Mouse (Mus musculus) urinary bladder, adult 18-20 months (tissue): Measurements from ENCODE around the gene Arhgap17.

Experiments
- DNase-seq, 2 experiments: peaks; one replicate each; pipeline ENCODE4 v3.0.0; 2022; ENCODE audit warnings: low spot score in 2 of 2, mixed read lengths in 2 of 2

Arhgap17 gene

DNA sequence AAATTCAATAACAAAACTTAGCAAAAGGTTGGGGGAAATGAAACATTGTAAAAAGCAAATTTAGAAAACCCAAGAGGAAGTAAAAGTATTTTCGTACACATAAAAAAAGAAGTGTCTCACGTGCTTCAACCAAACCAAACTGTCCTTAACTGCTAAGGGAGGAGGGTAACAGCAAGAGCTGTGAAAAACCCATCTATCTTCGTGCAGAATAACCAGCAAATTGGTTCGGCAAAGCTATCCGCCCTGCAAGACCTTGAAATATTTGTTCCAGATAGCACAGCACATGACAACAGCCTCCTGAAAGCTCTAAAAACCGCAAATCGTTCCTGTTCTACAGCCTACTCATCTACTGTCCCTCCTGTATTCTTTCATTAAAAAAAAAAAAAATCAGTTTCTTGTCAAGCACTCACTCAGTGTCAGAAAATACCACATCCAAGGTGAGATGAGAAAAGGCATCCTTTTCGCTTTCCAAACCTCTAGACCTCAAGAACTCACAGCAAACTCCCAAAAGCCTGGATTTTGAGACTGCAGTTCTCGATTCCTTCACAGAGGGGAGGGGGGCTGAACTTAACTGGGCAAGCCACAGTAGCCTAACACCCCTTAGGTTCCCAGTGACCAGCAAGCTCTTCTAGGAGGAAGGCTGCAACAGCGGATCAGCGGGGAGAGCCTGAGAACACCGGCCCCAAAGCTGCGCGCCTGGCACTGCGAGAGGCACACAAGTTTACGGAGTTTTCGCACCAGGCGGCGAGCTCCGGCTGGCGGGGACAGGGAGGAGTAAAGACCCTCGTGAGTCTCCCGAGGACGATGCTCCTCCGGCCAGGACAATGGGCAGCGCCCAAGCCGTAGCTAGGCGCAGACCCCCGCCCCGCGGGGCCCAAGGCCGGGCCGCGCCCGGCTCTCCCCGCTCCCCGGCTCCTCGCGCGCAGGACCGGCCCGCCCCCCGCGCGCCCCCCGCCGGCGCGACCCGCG is 653 bp downstream of the Arhgap17 start:
- DNase-seq = peak; percentile 33 to 60

GRCm38 (mm10) chr7:123368187-123368586 is 1.5 kb downstream of the Arhgap17 start:
- DNase-seq = no peak

- DNase-seq = no peak
These were observed 2.2 kb downstream of the Arhgap17 start for GRCm38 (mm10) chr7:123367218-123368150.

- no peak for DNase-seq
These were observed 2.9 kb downstream of the Arhgap17 start for GRCm38 (mm10) chr7:123366806-123367205.

GRCm38 (mm10) chr7:123365876-123366741 is 3.6 kb downstream of the Arhgap17 start:
- DNase-seq = no peak

DNA sequence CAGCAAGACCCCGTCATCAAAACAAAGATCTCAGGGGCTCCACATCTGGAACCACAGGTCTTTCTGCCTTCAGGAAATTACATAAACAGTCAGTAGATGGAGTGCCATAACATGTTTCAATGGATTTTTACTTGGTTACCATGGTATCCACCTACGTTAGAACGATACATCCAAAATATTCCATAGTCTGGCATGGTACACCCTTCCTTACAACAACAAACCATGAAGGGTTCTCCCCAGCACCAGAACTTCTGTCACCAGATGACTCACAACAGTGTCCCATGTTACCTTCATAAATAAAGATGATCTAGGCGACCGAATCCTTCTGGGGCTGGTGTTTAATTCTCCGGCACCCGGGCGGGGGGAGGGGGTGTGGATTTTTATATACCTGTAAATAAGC is 5.7 kb downstream of the Arhgap17 start:
- no peak for DNase-seq

GRCm38 (mm10) chr7:123362806-123363205 is 6.9 kb downstream of the Arhgap17 start:
- no peak for DNase-seq

- no peak for DNase-seq
These were observed 8.3 kb downstream of the Arhgap17 start for GRCm38 (mm10) chr7:123361229-123361980.

- no peak for DNase-seq
These were observed 9.5 kb downstream of the Arhgap17 start for GRCm38 (mm10) chr7:123360185-123360584.

DNA sequence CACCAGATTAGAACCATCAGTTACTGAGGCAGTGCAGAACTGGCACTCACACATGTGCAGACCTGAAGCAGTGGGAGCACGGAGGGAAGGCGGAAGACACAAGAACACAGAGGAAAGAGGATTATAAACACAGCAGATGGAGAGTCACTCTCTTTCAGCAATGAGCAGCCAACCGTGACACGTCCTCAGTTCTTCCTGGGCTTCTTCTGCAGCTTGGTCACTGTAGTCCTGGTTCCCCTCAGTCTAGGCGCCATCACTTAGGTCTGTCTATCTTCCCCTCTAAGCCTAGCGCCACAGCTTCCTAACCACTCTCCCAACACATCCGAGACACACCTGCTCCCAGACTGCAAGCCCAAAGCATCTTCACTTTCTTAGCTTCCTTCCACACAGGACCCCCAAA is 10.6 kb downstream of the Arhgap17 start:
- DNase-seq = no peak

DNA sequence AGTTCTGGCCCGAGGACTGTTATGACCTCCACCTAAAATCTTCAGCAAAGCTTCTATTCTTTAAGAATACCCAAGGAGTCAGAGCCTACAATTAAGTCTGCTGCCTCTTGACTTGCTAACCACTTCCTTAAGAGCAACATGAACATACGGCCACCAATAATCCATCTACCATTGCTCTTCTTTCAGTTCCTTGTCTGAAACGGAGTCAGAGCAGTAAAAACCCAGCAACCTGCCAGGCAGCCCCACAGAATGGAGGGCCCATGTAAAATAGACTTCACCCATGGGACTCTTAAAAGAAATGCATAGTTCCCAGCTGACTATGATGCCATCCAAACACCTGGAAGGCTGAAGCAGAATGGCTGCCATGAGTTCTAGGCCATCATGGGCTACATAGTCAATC is 13.6 kb downstream of the Arhgap17 start:
- no peak for DNase-seq

GRCm38 (mm10) chr7:123354851-123355250 is 14.9 kb downstream of the Arhgap17 start:
- DNase-seq = no peak

DNA sequence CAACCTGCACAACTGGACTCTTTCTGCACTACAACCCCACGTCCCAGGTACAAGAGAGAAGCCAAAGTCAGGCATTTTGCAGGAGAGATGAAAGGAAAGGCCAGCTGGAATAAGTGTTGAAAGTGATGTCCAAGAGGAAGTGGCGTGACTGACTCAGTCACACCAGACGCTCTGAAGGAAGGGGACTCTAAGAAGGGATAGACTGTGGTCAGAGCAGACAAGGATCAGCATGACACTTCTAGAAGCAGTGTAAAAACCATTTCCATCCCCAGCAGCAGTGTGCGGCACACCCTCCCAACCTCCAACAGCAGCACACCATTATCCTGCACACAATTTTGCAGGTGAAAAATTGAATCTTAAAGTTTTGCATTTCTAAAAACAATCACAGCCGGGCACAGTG is 15.3 kb downstream of the Arhgap17 start:
- no peak for DNase-seq

GRCm38 (mm10) chr7:123353879-123354278 is 15.8 kb downstream of the Arhgap17 start:
- DNase-seq = no peak

- DNase-seq = no peak
These were observed 16.6 kb downstream of the Arhgap17 start for GRCm38 (mm10) chr7:123353081-123353480.

GRCm38 (mm10) chr7:123350243-123350642 is 19.5 kb downstream of the Arhgap17 start:
- no peak for DNase-seq

DNA sequence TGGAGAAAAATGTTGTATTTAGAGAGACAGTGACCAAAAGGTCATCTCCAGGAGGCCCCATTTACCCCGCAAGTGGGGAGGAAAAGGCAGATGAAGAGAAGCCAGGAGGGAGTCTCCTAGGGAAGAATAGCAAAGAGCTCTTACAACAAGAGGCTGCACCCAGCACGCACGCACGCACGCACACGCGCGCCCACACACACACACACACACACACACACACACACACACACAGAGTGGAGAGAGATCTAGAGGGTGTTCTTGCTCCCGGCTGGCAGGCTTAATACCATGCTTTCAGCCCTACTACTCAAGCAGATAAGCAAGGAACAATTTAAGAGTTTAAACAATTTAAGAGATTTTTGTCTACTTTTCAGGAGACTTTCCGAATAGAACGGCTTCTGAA is 19.9 kb downstream of the Arhgap17 start:
- DNase-seq = no peak

DNA sequence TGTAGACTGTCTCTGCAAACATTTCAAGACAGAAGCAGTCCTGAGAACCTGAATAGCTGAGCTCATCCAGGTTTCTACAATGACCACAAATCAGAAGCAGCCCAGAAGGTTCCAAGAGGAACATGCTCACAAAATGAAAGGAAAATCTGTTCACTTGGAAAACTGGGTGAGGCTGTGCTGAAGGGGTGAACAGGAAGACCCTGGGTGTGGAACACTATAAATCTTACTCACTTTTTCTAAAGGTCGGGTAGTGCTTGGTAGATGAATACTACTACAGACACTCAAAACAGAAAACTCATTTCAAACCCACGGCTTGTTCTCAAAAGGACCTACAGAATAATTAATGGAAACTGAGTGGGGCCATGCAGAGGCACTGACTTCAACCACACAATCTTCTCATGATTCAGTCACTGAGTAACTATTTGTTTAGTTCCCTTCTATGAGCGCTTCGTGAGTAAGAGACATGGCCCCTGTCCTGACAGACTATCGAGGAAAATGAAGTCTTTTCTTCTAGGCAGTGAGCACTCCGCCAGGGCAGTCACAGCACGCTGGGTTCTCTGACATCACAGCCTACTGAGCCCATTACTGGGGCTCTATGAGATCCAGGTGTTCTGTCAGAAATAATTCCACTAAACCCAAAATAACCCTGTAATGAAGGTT is 23.0 kb downstream of the Arhgap17 start:
- DNase-seq = no peak

DNA sequence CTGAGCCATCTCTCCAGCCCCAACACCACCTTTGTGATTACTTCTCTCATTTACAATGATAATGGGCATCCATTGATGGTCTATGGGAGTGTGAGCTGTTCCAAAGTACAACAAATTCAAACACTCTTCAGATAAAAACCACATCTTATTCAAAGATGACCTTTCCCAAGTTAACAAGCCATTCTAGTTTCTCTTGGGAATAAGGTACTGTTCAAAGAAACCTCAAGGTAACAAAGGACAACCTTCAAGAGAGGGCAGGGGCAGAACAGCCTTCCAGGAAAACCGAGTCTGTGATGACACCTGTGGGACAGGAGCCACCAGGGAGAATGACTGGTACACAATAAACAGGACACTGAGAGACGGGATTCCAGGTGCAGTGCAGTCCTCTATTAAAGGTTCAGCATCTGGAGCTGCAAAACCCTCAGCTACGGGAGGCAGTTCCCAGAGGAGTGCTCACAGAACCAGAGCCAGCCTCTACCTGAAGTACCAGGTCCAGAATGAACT is 24.6 kb downstream of the Arhgap17 start:
- no peak for DNase-seq
